Mouse (Mus musculus): Measurements from ENCODE around the gene Lrrc56. TPM values are rescaled to one million over a fixed set of nuclear protein-coding genes. Genes with fewer than 3 reads are reported as not detected.

The Lrrc56 gene
- total and polyA plus RNA-seq, 2 experiments, result 1.8 to 4.4 TPM

GRCm38 (mm10) chr7:141169866-141170265 lies 24.1 kb upstream of the Lrrc56 start:
- Histone ChIP-seq H3K79me2 (ENCODE audit: control insufficient read depth, insufficient read depth, low read length) (no peaks in the 10 kb centered on the region; the same call in 1 of the 2 replicates), H3K9ac (ENCODE audit: low read depth, low read length) (no peak overlapping the region), H3K27ac (replicated peaks; ENCODE audit: insufficient read depth, low read depth, low read length) (peak overlapping the region; percentile 38; the same call in 1 of the 2 replicates), H3K36me3 (ENCODE audit: control insufficient read depth, insufficient read depth, low read length) (peaks cover 8% of the 10 kb centered on the region), H3K27me3 (ENCODE audit: control insufficient read depth, insufficient read depth, low read length) (no peaks in the 10 kb centered on the region), H3K4me1 (ENCODE audit: control insufficient read depth, insufficient read depth, low read length) (peaks cover 22% of the 10 kb centered on the region; the same call in 1 of the 2 replicates), H3K4me3 (ENCODE audit: insufficient read depth, low read depth, low read length) (no peak overlapping the region)
- peak; percentile 10 for DNase-seq (ENCODE audit: extremely low read depth, low read depth, low spot score)
- TF ChIP-seq POLR2A (IDR thresholded peaks at IDR 0.05; ENCODE audit: extremely low read depth, insufficient read depth, low read length), result no peak

GRCm38 (mm10) chr7:141172116-141173006 lies 21.6 kb upstream of the Lrrc56 start, which contains the start of gene Rnh1:
Gene Rnh1 (minus strand): TSS chr7:141172857.
- Histone ChIP-seq H3K79me2 (ENCODE audit: control insufficient read depth, insufficient read depth, low read length) (no peaks in the 10 kb centered on the region; the same call in 1 of the 2 replicates), H3K36me3 (ENCODE audit: control insufficient read depth, insufficient read depth, low read length) (no peaks in the 10 kb centered on the region), H3K4me1 (ENCODE audit: control insufficient read depth, insufficient read depth, low read length) (peaks cover 22% of the 10 kb centered on the region; the same call in 1 of the 2 replicates), H3K4me3 (ENCODE audit: insufficient read depth, low read depth, low read length) (peak within 1 kb of the TSS; percentile 78), H3K27me3 (ENCODE audit: control insufficient read depth, insufficient read depth, low read length) (no peaks in the 10 kb centered on the region), H3K9ac (ENCODE audit: low read depth, low read length) (peak within 1 kb of the TSS; percentile 83), H3K27ac (replicated peaks; ENCODE audit: insufficient read depth, low read depth, low read length) (peak within 1 kb of the TSS; percentile 90)
- DNase-seq (ENCODE audit: extremely low read depth, low read depth, low spot score), result peak; percentile 90
- under 1% methylated on average over 55 of the region's 55 CpGs for WGBS
- no peak for TF ChIP-seq CTCF (IDR thresholded peaks at IDR 0.05; ENCODE audit: low read depth, low read length)
- peak; percentile 57 for TF ChIP-seq POLR2A (IDR thresholded peaks at IDR 0.05; ENCODE audit: extremely low read depth, insufficient read depth, low read length)

- H3K4me3 ChIP-seq (ENCODE audit: insufficient read depth, low read depth, low read length), result no peak overlapping the region
- H3K9ac ChIP-seq (ENCODE audit: low read depth, low read length), result no peak overlapping the region; the same call in 1 of the 2 replicates
- H3K36me3 ChIP-seq (ENCODE audit: control insufficient read depth, insufficient read depth, low read length), result no peaks in the 10 kb centered on the region
- 69% methylated on average over 5 of the region's 5 CpGs for WGBS
- H3K4me1 ChIP-seq (ENCODE audit: control insufficient read depth, insufficient read depth, low read length), result peaks cover 17% of the 10 kb centered on the region; the same call in 1 of the 2 replicates
- no peaks in the 10 kb centered on the region; the same call in 1 of the 2 replicates for H3K79me2 ChIP-seq (ENCODE audit: control insufficient read depth, insufficient read depth, low read length)
- H3K27ac ChIP-seq (replicated peaks; ENCODE audit: insufficient read depth, low read depth, low read length), result peak overlapping the region; percentile 90
- DNase-seq (ENCODE audit: extremely low read depth, low read depth, low spot score), result no peak
- TF ChIP-seq CTCF (IDR thresholded peaks at IDR 0.05; ENCODE audit: low read depth, low read length), result no peak
- no peak for TF ChIP-seq POLR2A (IDR thresholded peaks at IDR 0.05; ENCODE audit: extremely low read depth, insufficient read depth, low read length)
- H3K27me3 ChIP-seq (ENCODE audit: control insufficient read depth, insufficient read depth, low read length), result no peaks in the 10 kb centered on the region
Observed at GRCm38 (mm10) chr7:141173323-141173850, 20.6 kb upstream of the Lrrc56 start.

- H3K27ac ChIP-seq (replicated peaks; ENCODE audit: insufficient read depth, low read depth, low read length), result no peak overlapping the region
- H3K9ac ChIP-seq (ENCODE audit: low read depth, low read length), result no peak overlapping the region
- H3K4me3 ChIP-seq (ENCODE audit: insufficient read depth, low read depth, low read length), result no peak overlapping the region
- DNase-seq (ENCODE audit: extremely low read depth, low read depth, low spot score), result no peak
- no peak for TF ChIP-seq POLR2A (IDR thresholded peaks at IDR 0.05; ENCODE audit: extremely low read depth, insufficient read depth, low read length)
- no peak for TF ChIP-seq CTCF (IDR thresholded peaks at IDR 0.05; ENCODE audit: low read depth, low read length)
- WGBS, result 89% methylated on average over 4 of the region's 4 CpGs
- H3K79me2 ChIP-seq (ENCODE audit: control insufficient read depth, insufficient read depth, low read length), result no peaks in the 10 kb centered on the region; the same call in 1 of the 2 replicates
- H3K36me3 ChIP-seq (ENCODE audit: control insufficient read depth, insufficient read depth, low read length), result no peaks in the 10 kb centered on the region
- no peaks in the 10 kb centered on the region for H3K27me3 ChIP-seq (ENCODE audit: control insufficient read depth, insufficient read depth, low read length)
- peaks cover 9% of the 10 kb centered on the region; the same call in 1 of the 2 replicates for H3K4me1 ChIP-seq (ENCODE audit: control insufficient read depth, insufficient read depth, low read length)
Observed at GRCm38 (mm10) chr7:141175068-141175467, 18.9 kb upstream of the Lrrc56 start.

GRCm38 (mm10) chr7:141176173-141176572 lies 17.8 kb upstream of the Lrrc56 start:
- 3% methylated on average over 8 of the region's 8 CpGs for WGBS
- Histone ChIP-seq H3K4me1 (ENCODE audit: control insufficient read depth, insufficient read depth, low read length) (peaks cover 7% of the 10 kb centered on the region; the same call in 1 of the 2 replicates), H3K27ac (replicated peaks; ENCODE audit: insufficient read depth, low read depth, low read length) (no peak overlapping the region), H3K9ac (ENCODE audit: low read depth, low read length) (no peak overlapping the region), H3K27me3 (ENCODE audit: control insufficient read depth, insufficient read depth, low read length) (no peaks in the 10 kb centered on the region), H3K4me3 (ENCODE audit: insufficient read depth, low read depth, low read length) (no peak overlapping the region), H3K36me3 (ENCODE audit: control insufficient read depth, insufficient read depth, low read length) (no peaks in the 10 kb centered on the region), H3K79me2 (ENCODE audit: control insufficient read depth, insufficient read depth, low read length) (no peaks in the 10 kb centered on the region; the same call in 1 of the 2 replicates)
- DNase-seq (ENCODE audit: extremely low read depth, low read depth, low spot score), result peak; percentile 73
- TF ChIP-seq CTCF (IDR thresholded peaks at IDR 0.05; ENCODE audit: low read depth, low read length), result peak; percentile 97
- TF ChIP-seq POLR2A (IDR thresholded peaks at IDR 0.05; ENCODE audit: extremely low read depth, insufficient read depth, low read length), result no peak

All from liver, adult 2 months (tissue).